Mouse (Mus musculus) liver, embryonic 13.5 days (tissue): ENCODE results near the gene Stk38. TPM values are rescaled to one million over a fixed set of nuclear protein-coding genes. Genes with fewer than 3 reads are reported as not detected.
"Not testable (repeated sequence)": the region's sequence is repeated elsewhere in the genome, so short reads cannot be mapped to it uniquely, and the experiment has no call there.

Experiments
- ATAC-seq: fragments of 200-750 bp; cut with Nextera tagmentation; 2 replicates; pipeline ENCODE4 v1.8.0; 2017; ENCODE audit warnings: low read depth, mild to moderate bottlenecking, moderate number of reproducible peaks, moderate library complexity
- DNase-seq: peaks from one replicate; pipeline ENCODE4 v3.0.0; 2022
- H3K27ac ChIP-seq: fragments of 300-500 bp; sonication (generic); 2 replicates; pipeline ENCODE4 v1.5.1; 2015; ENCODE audit warnings: moderate library complexity, mild to moderate bottlenecking, inconsistent platforms
- H3K27me3 ChIP-seq: fragments of 300-500 bp; sonication (generic); 2 replicates; pipeline ENCODE4 v1.6.1; 2015; ENCODE audit warnings: mild to moderate bottlenecking, inconsistent platforms
- H3K36me3 ChIP-seq: fragments of 300-500 bp; sonication (generic); 2 replicates; pipeline ENCODE4 v1.6.1; 2015; ENCODE audit warnings: mild to moderate bottlenecking, inconsistent platforms
- H3K4me1 ChIP-seq: fragments of 300-500 bp; sonication (generic); replicated peaks from 2 replicates; pipeline ENCODE4 v1.6.1; 2015; ENCODE audit warnings: inconsistent platforms
- H3K4me2 ChIP-seq: fragments of 300-500 bp; sonication (generic); 2 replicates; pipeline ENCODE4 v1.6.1; 2015; ENCODE audit warnings: inconsistent platforms, mild to moderate bottlenecking, moderate library complexity
- H3K4me3 ChIP-seq: fragments of 300-500 bp; sonication (generic); replicated peaks from 2 replicates; pipeline ENCODE4 v1.5.1; 2015; ENCODE audit warnings: mild to moderate bottlenecking, inconsistent platforms
- H3K9ac ChIP-seq: fragments of 300-500 bp; sonication (generic); 2 replicates; pipeline ENCODE4 v1.6.1; 2015; ENCODE audit warnings: mild to moderate bottlenecking, inconsistent platforms
- H3K9me3 ChIP-seq: fragments of 300-500 bp; sonication (generic); replicated peaks from 2 replicates; pipeline ENCODE4 v1.6.1; 2016; ENCODE audit warnings: inconsistent platforms
- WGBS: fragments of 180-500 bp; shearing (Covaris S2); methylation state at CpG from one replicate; pipeline ENCODE4 v1.1.7; 2015; ENCODE audit not compliant: insufficient replicate concordance; 5-methylcytosine and 5-hydroxymethylcytosine counted together
- polyA plus RNA-seq: library from polyadenylated mRNA; unstranded; fragments of >200 nt; fragmentation: Nextera tagmentation; extraction: Ambion mirVana; gene quantifications from 2 replicates; pipeline ENCODE4 v1.2.1, GENCODE M21; 2015

Gene Stk38
- polyA plus RNA-seq, 1 experiment from 2014 or later: 38.4 TPM

- Histone ChIP-seq H3K9ac (peak overlapping the region; percentile 92), H3K27me3 (no peaks in the 10 kb centered on the region), H3K4me3 (peak overlapping the region; percentile 79), H3K4me1 (peaks cover 66% of the 10 kb centered on the region), H3K4me2 (peak overlapping the region; percentile 88), H3K9me3 (no peaks in the 10 kb centered on the region), H3K27ac (no peak overlapping the region), H3K36me3 (peaks cover 65% of the 10 kb centered on the region)
- DNase-seq (no peak), ATAC-seq (no peak)
Measured at GRCm38 (mm10) chr17:29035506-29035905, 27.7 kb upstream of the Stk38 start.

- Histone ChIP-seq H3K9ac (peak overlapping the region; percentile 92), H3K4me2 (peak overlapping the region; percentile 88), H3K27me3 (no peaks in the 10 kb centered on the region), H3K9me3 (no peaks in the 10 kb centered on the region), H3K27ac (peak overlapping the region; percentile 97), H3K36me3 (peaks cover 52% of the 10 kb centered on the region), H3K4me1 (peaks cover 57% of the 10 kb centered on the region), H3K4me3 (peak overlapping the region; percentile 79)
- no peak for DNase-seq
- ATAC-seq: no peak
Measured at GRCm38 (mm10) chr17:29034264-29034663, 26.5 kb upstream of the Stk38 start.

DNA sequence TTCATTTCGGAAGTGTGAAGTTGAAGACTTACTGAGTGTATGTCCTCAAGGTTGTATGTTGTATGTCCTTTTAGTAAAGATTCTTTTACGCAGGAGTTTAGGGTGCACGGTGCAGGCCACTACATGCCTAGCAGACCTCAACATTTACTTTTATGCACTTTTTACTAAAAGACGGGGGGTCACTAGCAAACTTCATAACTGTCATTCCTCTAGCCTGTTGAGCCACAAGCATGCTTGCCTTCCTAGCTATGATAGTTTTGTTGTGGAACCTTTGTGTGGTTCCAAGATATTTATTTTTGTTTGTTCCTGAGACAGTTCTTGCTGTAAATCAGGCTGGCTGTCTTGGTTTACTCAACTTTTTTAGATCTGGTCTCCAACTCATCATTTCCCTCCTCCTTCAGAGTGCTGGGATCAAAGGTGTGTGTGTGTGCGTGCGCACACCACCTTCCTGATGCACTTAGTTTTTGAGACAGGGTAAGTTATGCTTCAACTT, 25.8 kb upstream of the Stk38 start:
- Histone ChIP-seq H3K4me2 (peak overlapping the region; percentile 88), H3K27ac (peak overlapping the region; percentile 97), H3K4me3 (peak overlapping the region; percentile 79), H3K27me3 (no peaks in the 10 kb centered on the region), H3K9me3 (no peaks in the 10 kb centered on the region), H3K4me1 (peaks cover 56% of the 10 kb centered on the region), H3K36me3 (peaks cover 46% of the 10 kb centered on the region), H3K9ac (peak overlapping the region; percentile 92)
- WGBS: 0% methylated on average over 6 of the region's 6 CpGs
- no peak for DNase-seq
- ATAC-seq: no peak

GRCm38 (mm10) chr17:29032274-29033069, 24.7 kb upstream of the Stk38 start, which contains the start of gene Srsf3:
Gene Srsf3 (plus strand): TSS chr17:29032628.
- ATAC-seq (peak; percentile 89), DNase-seq (peak; percentile 98)
- Histone ChIP-seq H3K4me2 (peak within 1 kb of the TSS; percentile 92), H3K9me3 (no peaks in the 10 kb centered on the region), H3K27ac (peak within 1 kb of the TSS; percentile 97), H3K9ac (peak within 1 kb of the TSS; percentile 97), H3K27me3 (no peaks in the 10 kb centered on the region), H3K4me3 (peak within 1 kb of the TSS; percentile 79), H3K4me1 (peaks cover 48% of the 10 kb centered on the region), H3K36me3 (peaks cover 34% of the 10 kb centered on the region)
- WGBS: under 1% methylated on average over 77 of the region's 77 CpGs

DNA sequence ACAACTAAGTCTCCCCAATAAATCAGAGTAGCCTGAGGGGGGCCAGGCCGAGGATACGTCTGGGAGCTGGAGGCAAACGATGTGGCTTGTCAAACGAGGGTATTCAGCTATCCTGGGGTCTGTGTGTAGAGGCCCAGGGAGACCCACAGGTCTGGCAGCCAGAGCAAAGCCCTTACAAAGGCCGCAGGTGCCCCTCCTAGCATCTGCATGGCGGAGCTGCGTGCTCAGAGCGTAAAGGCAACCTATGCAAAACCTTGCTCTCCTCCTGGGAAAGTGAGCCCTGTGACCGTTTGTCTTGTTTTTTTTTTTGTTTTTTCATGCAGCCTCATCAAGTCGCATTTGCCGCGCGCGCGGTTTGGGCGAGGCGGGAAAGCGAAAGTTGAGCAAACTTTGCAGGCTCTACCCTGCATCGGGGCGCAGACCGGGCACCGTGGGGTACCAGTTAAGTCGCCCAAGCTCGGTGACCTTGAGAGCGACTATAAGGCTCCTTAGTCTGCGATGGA, 24.0 kb upstream of the Stk38 start:
- H3K36me3 ChIP-seq: peaks cover 28% of the 10 kb centered on the region
- H3K9ac ChIP-seq: peak overlapping the region; percentile 97
- H3K4me2 ChIP-seq: peak overlapping the region; percentile 92
- H3K4me1 ChIP-seq: peaks cover 41% of the 10 kb centered on the region
- DNase-seq: no peak
- no peaks in the 10 kb centered on the region for H3K27me3 ChIP-seq
- H3K9me3 ChIP-seq: no peaks in the 10 kb centered on the region
- H3K4me3 ChIP-seq: peak overlapping the region; percentile 79
- peak; percentile 44 for ATAC-seq
- peak overlapping the region; percentile 97 for H3K27ac ChIP-seq
- 1% methylated on average over 26 of the region's 26 CpGs for WGBS

- peak overlapping the region; percentile 79 for H3K4me3 ChIP-seq
- H3K9ac ChIP-seq: peak overlapping the region; percentile 97
- not testable (repeated sequence) for H3K27me3 ChIP-seq, H3K9me3 ChIP-seq, DNase-seq, ATAC-seq
- H3K36me3 ChIP-seq: peaks cover 21% of the 10 kb centered on the region
- H3K4me2 ChIP-seq: peak overlapping the region; percentile 92
- H3K4me1 ChIP-seq: peaks cover 39% of the 10 kb centered on the region
- 60% methylated on average over 7 of the region's 7 CpGs for WGBS
- peak overlapping the region; percentile 97 for H3K27ac ChIP-seq
Measured at GRCm38 (mm10) chr17:29031085-29031711, 23.4 kb upstream of the Stk38 start.

- no peak overlapping the region for H3K9ac ChIP-seq
- peaks cover 33% of the 10 kb centered on the region for H3K4me1 ChIP-seq
- no peak overlapping the region for H3K4me2 ChIP-seq
- no peaks in the 10 kb centered on the region for H3K27me3 ChIP-seq
- no peak overlapping the region for H3K27ac ChIP-seq
- 78% methylated on average over 6 of the region's 6 CpGs for WGBS
- H3K9me3 ChIP-seq: no peaks in the 10 kb centered on the region
- H3K36me3 ChIP-seq: peaks cover 14% of the 10 kb centered on the region
- H3K4me3 ChIP-seq: no peak overlapping the region
- no peak for DNase-seq
- no peak for ATAC-seq
Measured at GRCm38 (mm10) chr17:29030321-29031034, 22.7 kb upstream of the Stk38 start.

DNA sequence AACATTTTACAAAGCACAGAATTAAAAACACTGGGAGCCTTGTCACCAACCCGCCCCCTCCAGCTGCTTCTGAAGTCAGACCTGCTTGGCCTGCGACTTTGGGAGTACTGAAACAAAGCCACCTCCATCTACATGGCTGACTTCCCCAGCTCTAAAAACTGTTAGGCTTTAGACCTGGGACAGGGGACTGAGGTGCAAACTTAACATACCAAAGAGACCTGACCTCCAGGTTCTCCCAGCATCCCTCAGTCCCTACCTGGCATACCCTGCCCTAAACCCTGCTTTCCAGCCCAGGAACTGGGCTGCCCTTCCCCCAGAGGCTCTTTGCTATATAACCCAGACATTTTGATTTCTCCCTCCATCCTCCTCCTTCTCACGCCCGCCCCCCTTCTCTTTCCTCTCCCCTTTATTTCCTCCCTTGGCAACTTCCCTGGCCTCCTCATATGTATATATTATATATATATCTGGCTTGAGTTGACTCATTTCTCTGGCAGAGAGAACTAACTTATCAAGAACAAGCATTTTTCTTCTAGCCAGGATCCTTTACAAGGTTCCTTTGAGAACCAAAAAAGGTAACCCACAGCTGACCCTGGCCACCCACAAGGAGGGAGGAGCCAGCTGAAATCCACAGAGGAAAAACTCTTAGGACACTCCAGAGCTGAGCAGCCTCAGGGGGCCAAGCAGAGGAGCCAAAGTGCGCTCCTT, 19.0 kb upstream of the Stk38 start:
- no peak for ATAC-seq

DNA sequence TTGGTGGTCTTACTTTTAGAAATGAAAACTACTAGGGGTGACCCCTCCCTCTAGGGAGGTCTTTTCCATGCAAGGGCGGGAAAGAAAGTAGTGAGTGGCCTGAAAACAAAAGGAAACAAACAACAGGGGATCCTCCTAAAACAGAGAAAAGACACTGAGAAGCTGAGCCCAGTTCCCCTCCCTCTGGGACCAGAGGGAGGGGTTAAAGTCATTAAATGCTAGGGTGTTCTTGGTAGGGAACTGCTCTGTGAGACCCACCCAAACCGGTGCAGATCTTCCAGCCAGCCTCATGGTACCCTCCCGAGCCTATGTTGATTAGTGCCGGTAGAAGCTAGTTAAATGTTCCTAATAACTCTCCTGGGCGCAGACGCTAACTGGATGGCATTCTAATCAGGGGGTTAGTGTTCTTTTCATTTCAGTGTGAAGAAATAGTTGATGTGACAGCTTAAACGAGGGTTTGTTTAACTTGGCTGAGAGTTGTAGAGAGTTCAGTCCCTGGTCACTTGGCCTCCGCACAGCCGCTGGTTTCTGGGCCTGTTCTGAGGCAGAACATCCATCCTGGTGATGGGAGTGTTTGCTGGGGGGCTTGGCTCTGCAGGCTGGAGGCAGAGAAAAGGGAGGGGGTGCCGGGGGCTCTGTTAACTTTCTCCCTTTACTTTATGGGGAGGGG, 17.2 kb upstream of the Stk38 start:
- 54% methylated on average over 10 of the region's 10 CpGs for WGBS
- Histone ChIP-seq H3K4me3 (no peak overlapping the region), H3K27me3 (no peaks in the 10 kb centered on the region), H3K27ac (no peak overlapping the region), H3K36me3 (no peaks in the 10 kb centered on the region), H3K9ac (no peak overlapping the region), H3K4me1 (peaks cover 36% of the 10 kb centered on the region), H3K9me3 (no peaks in the 10 kb centered on the region), H3K4me2 (no peak overlapping the region)
- DNase-seq (no peak), ATAC-seq (no peak)

More for the DNA sequence above, 19.0 kb upstream of the Stk38 start:
- Histone ChIP-seq H3K4me1 (peaks cover 44% of the 10 kb centered on the region), H3K9ac (no peak overlapping the region), H3K27me3 (no peaks in the 10 kb centered on the region), H3K9me3 (no peaks in the 10 kb centered on the region), H3K36me3 (no peaks in the 10 kb centered on the region), H3K4me2 (no peak overlapping the region), H3K4me3 (no peak overlapping the region), H3K27ac (no peak overlapping the region)
- 72% methylated on average over 5 of the region's 5 CpGs for WGBS
- no peak for DNase-seq

GRCm38 (mm10) chr17:29024047-29024892, 16.5 kb upstream of the Stk38 start:
- WGBS: 45% methylated on average over 22 of the region's 22 CpGs
- 0 out of 2 replicates have a peak overlapping the region, but pooled peaks have one; percentile 10 for H3K4me2 ChIP-seq
- H3K4me1 ChIP-seq: peaks cover 40% of the 10 kb centered on the region

More at GRCm38 (mm10) chr17:29024047-29024892, 16.5 kb upstream of the Stk38 start:
- Histone ChIP-seq H3K36me3 (no peaks in the 10 kb centered on the region), H3K27me3 (no peaks in the 10 kb centered on the region), H3K9me3 (no peaks in the 10 kb centered on the region), H3K4me3 (no peak overlapping the region), H3K27ac (no peak overlapping the region), H3K9ac (no peak overlapping the region)
- no peak for DNase-seq
- no peak for ATAC-seq
